Mouse (Mus musculus) stomach, postnatal 0 days (tissue): ENCODE results near the gene Ppfia2. TPM values are rescaled to one million over a fixed set of nuclear protein-coding genes. Genes with fewer than 3 reads are reported as not detected.

Source experiments
- ATAC-seq: fragments of 200-750 bp; cut with Nextera tagmentation; 2 replicates; pipeline ENCODE4 v1.8.0; 2017; ENCODE audit not compliant: low FRiP score, low TSS enrichment
- DNase-seq: peaks from one replicate; pipeline ENCODE4 v3.0.0-alpha.2; 2016; ENCODE audit warnings: low spot score
- H3K27ac ChIP-seq: fragments of 300-500 bp; sonication (generic); replicated peaks from 2 replicates; pipeline ENCODE4 v1.5.1; 2014; ENCODE audit warnings: mild to moderate bottlenecking, control low read depth
- H3K27me3 ChIP-seq: fragments of 300-500 bp; sonication (generic); 2 replicates; pipeline ENCODE4 v1.6.1; 2014; ENCODE audit warnings: low read length; ENCODE audit not compliant: control insufficient read depth, insufficient read depth
- H3K36me3 ChIP-seq: fragments of 300-500 bp; sonication (generic); 2 replicates; pipeline ENCODE4 v1.6.1; 2014; ENCODE audit warnings: low read length, mixed read lengths; ENCODE audit not compliant: control insufficient read depth, insufficient read depth
- H3K4me1 ChIP-seq: fragments of 300-500 bp; sonication (generic); replicated peaks from 2 replicates; pipeline ENCODE4 v1.6.1; 2014; ENCODE audit warnings: antibody characterized with exemption; ENCODE audit not compliant: control insufficient read depth, insufficient read depth
- H3K4me2 ChIP-seq: fragments of 300-500 bp; sonication (generic); replicated peaks from 2 replicates; pipeline ENCODE4 v1.6.1; 2014; ENCODE audit warnings: low read depth, mild to moderate bottlenecking, control low read depth, moderate library complexity
- H3K4me3 ChIP-seq: fragments of 300-500 bp; sonication (generic); 2 replicates; pipeline ENCODE4 v1.5.1; 2014; ENCODE audit warnings: low read depth, low read length, control low read depth
- H3K9ac ChIP-seq: fragments of 300-500 bp; sonication (generic); 2 replicates; pipeline ENCODE4 v1.6.1; 2014; ENCODE audit warnings: mild to moderate bottlenecking, low read length, control low read depth, mixed read lengths
- H3K9me3 ChIP-seq: fragments of 300-500 bp; sonication (generic); 2 replicates; pipeline ENCODE4 v1.6.1; 2016; ENCODE audit warnings: low read length; ENCODE audit not compliant: control insufficient read depth
- CTCF ChIP-seq: IDR thresholded peaks from 2 replicates; pipeline ENCODE4 v1.5.1; 2016; ENCODE audit warnings: antibody characterized with exemption, low read depth, mild to moderate bottlenecking, moderate library complexity
- EP300 ChIP-seq: optimal IDR thresholded peaks from 2 replicates; pipeline ENCODE3; 2016; ENCODE audit warnings: antibody characterized with exemption
- WGBS: fragments of 180-500 bp; shearing (Covaris S2); extraction: QIAGEN DNeasy Blood & Tissue Kit; methylation state at CpG from one replicate; pipeline ENCODE4 v1.1.7; 2014; 5-methylcytosine and 5-hydroxymethylcytosine counted together
- polyA plus RNA-seq: library from polyadenylated mRNA; unstranded; fragments of >200 nt; fragmentation: Nextera tagmentation; extraction: Ambion mirVana; gene quantifications from 2 replicates; pipeline ENCODE4 v1.2.1, GENCODE M21; 2015

The Ppfia2 gene
- polyA plus RNA-seq, 1 experiment from 2014 or later, result 0.36 TPM

DNA sequence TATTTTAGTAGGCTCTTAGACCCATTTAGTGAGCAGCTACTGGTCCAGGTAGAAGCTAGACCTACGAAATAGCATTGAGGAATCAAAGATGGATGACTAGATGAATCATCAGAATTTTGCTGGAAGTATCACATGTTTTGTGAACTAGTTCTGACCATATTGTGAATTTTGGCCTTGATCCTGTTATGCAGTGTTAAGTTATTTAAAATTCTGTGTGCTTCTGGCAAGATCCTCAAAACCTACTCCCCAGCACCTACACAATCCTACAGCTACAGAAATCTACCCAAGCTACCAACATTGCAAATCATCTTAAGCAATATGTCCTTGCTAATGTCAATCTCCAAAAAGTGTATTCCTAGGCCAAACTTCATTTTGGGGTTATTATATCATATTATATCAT is 368.3 kb downstream of the Ppfia2 start:
- ATAC-seq, result no peak
- Histone ChIP-seq H3K27me3 (no peaks in the 10 kb centered on the region), H3K4me2 (no peak overlapping the region), H3K9me3 (no peaks in the 10 kb centered on the region), H3K9ac (no peak overlapping the region), H3K36me3 (no peaks in the 10 kb centered on the region), H3K4me3 (no peak overlapping the region), H3K27ac (no peak overlapping the region), H3K4me1 (no peaks in the 10 kb centered on the region)
- WGBS, result 68% methylated on average over 1 of the region's 1 CpGs
- no peak for DNase-seq
- TF ChIP-seq CTCF, result no peak
- TF ChIP-seq EP300, result no peak

DNA sequence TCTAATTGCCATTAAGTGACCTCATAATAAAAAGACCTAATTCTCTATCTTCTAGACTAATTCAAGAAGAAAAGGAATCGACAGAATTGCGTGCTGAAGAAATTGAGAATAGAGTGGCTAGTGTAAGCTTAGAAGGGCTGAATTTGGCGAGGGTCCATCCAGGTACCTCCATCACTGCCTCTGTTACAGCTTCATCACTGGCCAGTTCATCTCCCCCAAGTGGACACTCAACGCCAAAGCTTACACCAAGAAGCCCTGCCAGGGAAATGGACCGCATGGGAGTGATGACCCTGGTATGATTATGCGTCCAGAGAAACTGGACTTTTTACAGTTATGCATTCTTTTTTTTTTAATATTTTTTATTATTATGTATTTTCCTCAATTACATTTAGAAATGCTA is 388.0 kb downstream of the Ppfia2 start:
- Histone ChIP-seq H3K4me1 (no peaks in the 10 kb centered on the region), H3K4me2 (no peak overlapping the region), H3K9me3 (no peaks in the 10 kb centered on the region), H3K36me3 (no peaks in the 10 kb centered on the region), H3K27me3 (no peaks in the 10 kb centered on the region), H3K9ac (no peak overlapping the region), H3K4me3 (no peak overlapping the region), H3K27ac (no peak overlapping the region)
- DNase-seq (no peak), ATAC-seq (no peak)
- 78% methylated on average over 6 of the region's 6 CpGs for WGBS
- TF ChIP-seq CTCF (no peak), EP300 (no peak)

DNA sequence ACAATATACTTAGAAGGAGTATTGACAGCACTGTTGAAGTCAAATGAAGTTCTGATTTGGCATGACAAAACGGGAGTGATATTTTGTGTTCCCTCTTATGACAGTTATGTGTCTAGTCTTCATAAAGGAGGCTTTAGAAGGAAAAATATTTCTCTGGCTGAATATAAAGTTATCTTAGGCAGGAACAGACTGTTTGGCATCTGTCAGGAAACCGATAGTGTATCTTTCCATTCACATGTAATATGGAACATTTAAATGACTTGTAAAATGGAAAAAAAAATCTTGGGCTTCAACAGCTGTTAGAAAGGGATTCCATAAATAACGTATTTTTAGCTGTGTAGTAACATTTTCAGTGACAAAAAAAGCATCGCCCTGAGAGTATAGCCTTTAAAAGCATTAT is 400.1 kb downstream of the Ppfia2 start:
- TF ChIP-seq CTCF, result no peak
- TF ChIP-seq EP300, result no peak
- H3K4me2 ChIP-seq, result no peak overlapping the region
- no peak overlapping the region for H3K27ac ChIP-seq
- H3K9me3 ChIP-seq, result no peaks in the 10 kb centered on the region
- no peak overlapping the region for H3K4me3 ChIP-seq
- no peaks in the 10 kb centered on the region for H3K4me1 ChIP-seq
- no peaks in the 10 kb centered on the region for H3K27me3 ChIP-seq
- ATAC-seq (no peak), DNase-seq (no peak)
- no peak overlapping the region for H3K9ac ChIP-seq
- no peaks in the 10 kb centered on the region for H3K36me3 ChIP-seq
- WGBS, result 79% methylated on average over 4 of the region's 4 CpGs

DNA sequence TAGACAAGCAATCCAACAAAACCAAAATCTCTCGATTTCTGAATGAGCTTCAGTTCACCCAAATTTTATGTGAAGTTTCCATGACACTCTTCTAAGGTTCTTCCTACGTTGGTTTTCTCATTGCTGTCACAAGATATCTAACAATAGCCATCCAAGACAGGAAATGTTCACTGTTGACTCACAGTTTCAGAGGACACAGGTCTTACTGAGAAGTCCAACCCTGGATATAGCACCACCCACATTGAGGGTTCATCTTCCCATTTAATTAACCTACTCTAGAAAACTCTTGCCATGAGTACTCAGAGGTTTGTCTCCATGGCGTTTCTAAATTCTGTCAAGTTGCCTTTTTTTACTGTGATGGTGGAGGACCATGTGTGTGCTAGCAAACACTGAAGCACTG is 401.7 kb downstream of the Ppfia2 start:
- ATAC-seq (no peak), DNase-seq (no peak)
- TF ChIP-seq CTCF (no peak), EP300 (no peak)
- H3K4me1 ChIP-seq, result no peaks in the 10 kb centered on the region
- no peaks in the 10 kb centered on the region for H3K36me3 ChIP-seq
- H3K9ac ChIP-seq, result no peak overlapping the region
- no peak overlapping the region for H3K4me3 ChIP-seq
- H3K27me3 ChIP-seq, result no peaks in the 10 kb centered on the region
- no peaks in the 10 kb centered on the region for H3K9me3 ChIP-seq
- WGBS, result 83% methylated on average over 3 of the region's 3 CpGs
- H3K4me2 ChIP-seq, result no peak overlapping the region
- no peak overlapping the region for H3K27ac ChIP-seq

DNA sequence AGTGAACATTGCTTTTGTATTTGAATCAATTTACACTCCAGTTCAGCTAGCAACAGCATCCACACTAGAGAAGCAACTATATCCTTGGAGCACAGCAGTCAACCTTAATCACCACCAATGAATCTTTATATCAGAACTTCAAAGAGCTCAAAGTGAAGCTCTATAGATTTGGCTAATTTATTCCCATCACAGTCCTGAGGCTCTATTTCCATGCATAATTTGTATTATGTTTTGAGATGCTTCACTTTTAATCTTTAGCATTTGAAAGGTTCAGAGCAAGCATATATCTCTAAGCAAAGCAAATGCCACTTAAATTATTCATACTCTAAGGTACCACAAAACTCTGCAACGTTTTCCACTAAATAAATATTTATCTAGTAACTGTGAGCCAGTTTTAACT is 402.6 kb downstream of the Ppfia2 start:
- 20% methylated on average over 1 of the region's 1 CpGs for WGBS
- ATAC-seq (no peak), DNase-seq (no peak)
- H3K4me1 ChIP-seq, result no peaks in the 10 kb centered on the region
- H3K9ac ChIP-seq, result no peak overlapping the region
- TF ChIP-seq EP300, result no peak
- no peak for TF ChIP-seq CTCF
- no peak overlapping the region for H3K4me2 ChIP-seq
- no peak overlapping the region for H3K4me3 ChIP-seq
- no peak overlapping the region for H3K27ac ChIP-seq
- no peaks in the 10 kb centered on the region for H3K27me3 ChIP-seq
- H3K9me3 ChIP-seq, result no peaks in the 10 kb centered on the region
- no peaks in the 10 kb centered on the region for H3K36me3 ChIP-seq

DNA sequence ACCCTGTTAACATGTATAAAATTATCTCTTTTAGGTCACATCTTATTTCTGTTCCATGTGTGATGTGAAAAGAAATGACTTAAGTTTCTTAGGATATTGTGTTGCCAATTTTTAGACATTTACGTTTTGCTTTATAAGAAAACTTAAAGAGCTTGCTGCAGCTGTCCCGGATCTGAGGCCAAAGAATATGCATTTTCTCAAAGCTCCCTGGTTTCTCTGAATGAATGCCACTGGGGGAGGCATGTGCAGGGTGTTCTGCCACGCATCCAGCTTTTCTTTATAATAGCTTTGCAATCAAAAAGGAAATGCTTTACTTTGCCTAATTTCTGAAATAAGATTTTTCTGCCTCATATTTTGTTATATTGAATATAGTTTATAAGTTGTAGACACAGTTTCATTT is 411.2 kb downstream of the Ppfia2 start:
- no peak for DNase-seq
- Histone ChIP-seq H3K9ac (no peak overlapping the region), H3K4me2 (no peak overlapping the region), H3K27me3 (no peaks in the 10 kb centered on the region), H3K27ac (no peak overlapping the region), H3K4me3 (no peak overlapping the region), H3K36me3 (no peaks in the 10 kb centered on the region), H3K9me3 (no peaks in the 10 kb centered on the region), H3K4me1 (no peaks in the 10 kb centered on the region)
- WGBS, result 57% methylated on average over 3 of the region's 3 CpGs
- TF ChIP-seq CTCF (no peak), EP300 (no peak)
- no peak for ATAC-seq
